Mouse (Mus musculus) lung, adult 2 months (tissue): Measurements from ENCODE around the gene Kcp.

ENCODE experiments used
- CTCF ChIP-seq: fragments of 200-500 bp; IDR thresholded peaks from 2 replicates; pipeline ENCODE4 v1.5.1; 2011; ENCODE audit warnings: mild to moderate bottlenecking, low read length, control low read depth; ENCODE audit not compliant: insufficient read depth
- POLR2A ChIP-seq: fragments of 200-500 bp; IDR thresholded peaks from 2 replicates; pipeline ENCODE4 v1.6.1; 2011; ENCODE audit warnings: low read depth, mild to moderate bottlenecking, control low read depth, low read length, borderline replicate concordance; ENCODE audit errors: extremely low read depth

- TF ChIP-seq CTCF (no peak), POLR2A (no peak)
Measured at GRCm38 (mm10) chr6:29539502-29539901, 31.8 kb upstream of the Kcp start.
